Mouse (Mus musculus) MEL (cell line): ENCODE measurements at regions not wholly inside any gene's neighbourhood (a gene's known extent, or its start where the extent isn't known, plus 50 kb on each side); places are given as distances from the start of the nearest gene placed in this dataset.

Experiments
- DNase-seq: peaks from one replicate; pipeline ENCODE4 v3.0.0; 2011; ENCODE audit warnings: low read depth, low spot score
- H3K27ac ChIP-seq: 2 replicates; pipeline ENCODE4 v1.5.1; 2012; ENCODE audit warnings: low read depth, mild to moderate bottlenecking, control low read depth, low read length, moderate library complexity; ENCODE audit not compliant: control insufficient read depth
- H3K27me3 ChIP-seq, 2 experiments: fragments of 150-350 bp in 1 of 2; sonication (generic) in 1 of 2; 2 replicates each; pipeline ENCODE4 v1.6.1; 2012; ENCODE audit warnings: low read length in 2 of 2, mild to moderate bottlenecking in 2 of 2, improper control_type of control experiment in 1 of 2, moderate library complexity in 1 of 2; ENCODE audit not compliant: insufficient read depth in 2 of 2, control insufficient read depth in 1 of 2
- H3K36me3 ChIP-seq, 2 experiments: 2 replicates each; pipeline ENCODE4 v1.6.1; 2012 to 2014; ENCODE audit warnings: low read length in 2 of 2, improper control_type of control experiment in 1 of 2, inconsistent platforms in 1 of 2, mild to moderate bottlenecking in 1 of 2; ENCODE audit not compliant: insufficient read depth in 2 of 2, control insufficient read depth in 1 of 2
- H3K4me1 ChIP-seq, 2 experiments: fragments of 150-350 bp in 1 of 2; sonication (generic) in 1 of 2; 2 replicates each; pipeline ENCODE4 v1.6.1; 2012; ENCODE audit warnings: low read length in 2 of 2, improper control_type of control experiment in 1 of 2, mild to moderate bottlenecking in 1 of 2; ENCODE audit not compliant: insufficient read depth in 2 of 2, control insufficient read depth in 1 of 2
- H3K4me3 ChIP-seq, 2 experiments: fragments of 150-350 bp in 1 of 2; sonication (generic) in 1 of 2; 2 replicates each; pipeline ENCODE4 v1.5.1; 2012; ENCODE audit warnings: low read depth in 2 of 2, low read length in 2 of 2, mild to moderate bottlenecking in 2 of 2, moderate library complexity in 2 of 2, control low read depth in 1 of 2, improper control_type of control experiment in 1 of 2; ENCODE audit not compliant: control insufficient read depth in 1 of 2, insufficient read depth in 1 of 2
- H3K79me2 ChIP-seq: 2 replicates; pipeline ENCODE4 v1.6.1; 2012; ENCODE audit warnings: mild to moderate bottlenecking, low read length, moderate library complexity; ENCODE audit not compliant: control insufficient read depth, poor library complexity, insufficient read depth
- H3K9ac ChIP-seq: 2 replicates; pipeline ENCODE4 v1.6.1; 2012; ENCODE audit warnings: low read depth, mild to moderate bottlenecking, control low read depth, low read length, moderate library complexity; ENCODE audit not compliant: control insufficient read depth, poor library complexity, severe bottlenecking
- H3K9me3 ChIP-seq: fragments of 150-350 bp; sonication (generic); replicated peaks from 2 replicates; pipeline ENCODE4 v1.6.1; 2012; ENCODE audit warnings: mild to moderate bottlenecking, low read length, improper control_type of control experiment, moderate library complexity; ENCODE audit not compliant: insufficient read depth
- CHD2 ChIP-seq: IDR thresholded peaks from 2 replicates; pipeline ENCODE4 v1.6.1; 2011; ENCODE audit warnings: low read length, improper control_type of control experiment
- CTCF ChIP-seq, 3 experiments: IDR thresholded peaks in 2 of 3; conservative IDR thresholded peaks in 1 of 3; 2 replicates each; pipeline ENCODE4 v1.5.1; 2011 to 2012; ENCODE audit warnings: low read length in 3 of 3, low read depth in 2 of 3, mild to moderate bottlenecking in 2 of 3, improper control_type of control experiment in 1 of 3, inconsistent platforms in 1 of 3, mixed read lengths in 1 of 3, moderate library complexity in 1 of 3; ENCODE audit not compliant: control insufficient read depth in 1 of 3, insufficient read depth in 1 of 3, poor library complexity in 1 of 3, severe bottlenecking in 1 of 3
- ELF1 ChIP-seq: IDR thresholded peaks from 2 replicates; pipeline ENCODE4 v1.6.1; 2014; ENCODE audit warnings: low read depth, mild to moderate bottlenecking, inconsistent platforms, low read length, improper control_type of control experiment, moderate library complexity
- ETS1 ChIP-seq: IDR thresholded peaks from 2 replicates; pipeline ENCODE4 v1.6.1; 2012; ENCODE audit warnings: low read depth, mild to moderate bottlenecking, inconsistent platforms, low read length, improper control_type of control experiment, moderate library complexity
- GABPA ChIP-seq: IDR thresholded peaks from 2 replicates; pipeline ENCODE4 v1.6.1; 2012; ENCODE audit warnings: low read depth, mild to moderate bottlenecking, inconsistent platforms, low read length, improper control_type of control experiment, moderate library complexity
- GATA1 ChIP-seq: IDR thresholded peaks from 2 replicates; pipeline ENCODE4 v1.6.1; 2011; ENCODE audit warnings: low read depth, low read length, improper control_type of control experiment
- HCFC1 ChIP-seq: IDR thresholded peaks from 2 replicates; pipeline ENCODE4 v1.6.1; 2012; ENCODE audit warnings: low read depth, mild to moderate bottlenecking, inconsistent platforms, low read length, improper control_type of control experiment, moderate library complexity
- JUND ChIP-seq: IDR thresholded peaks from 2 replicates; pipeline ENCODE4 v1.6.1; 2011; ENCODE audit warnings: low read depth, mild to moderate bottlenecking, improper control_type of control experiment, low read length
- KAT2A ChIP-seq: conservative IDR thresholded peaks from 2 replicates; pipeline ENCODE4 v1.6.1; 2012; ENCODE audit warnings: low read depth, low read length, improper control_type of control experiment, inconsistent platforms
- MAFK ChIP-seq: IDR thresholded peaks from 2 replicates; pipeline ENCODE4 v1.6.1; 2011; ENCODE audit warnings: low read depth, mild to moderate bottlenecking, low read length, improper control_type of control experiment, borderline replicate concordance
- MXI1 ChIP-seq: IDR thresholded peaks from 2 replicates; pipeline ENCODE4 v1.6.1; 2011; ENCODE audit warnings: mild to moderate bottlenecking, low read depth, low read length, improper control_type of control experiment
- MYB ChIP-seq: IDR thresholded peaks from 2 replicates; pipeline ENCODE4 v1.6.1; 2011; ENCODE audit warnings: mild to moderate bottlenecking, low read depth, low read length, improper control_type of control experiment
- NRF1 ChIP-seq: IDR thresholded peaks from 2 replicates; pipeline ENCODE4 v1.6.1; 2014; ENCODE audit warnings: low read depth, mild to moderate bottlenecking, inconsistent platforms, low read length, improper control_type of control experiment, moderate library complexity; ENCODE audit not compliant: poor library complexity, insufficient read depth, severe bottlenecking
- SIN3A ChIP-seq: IDR thresholded peaks from 2 replicates; pipeline ENCODE4 v1.6.1; 2012; ENCODE audit warnings: low read length, improper control_type of control experiment, inconsistent platforms
- SMC3 ChIP-seq: IDR thresholded peaks from 2 replicates; pipeline ENCODE4 v1.6.1; 2011; ENCODE audit warnings: low read depth, low read length, improper control_type of control experiment
- TBP ChIP-seq: IDR thresholded peaks from 2 replicates; pipeline ENCODE4 v1.8.0; 2011; ENCODE audit warnings: low read depth, low read length, improper control_type of control experiment
- UBTF ChIP-seq: IDR thresholded peaks from 2 replicates; pipeline ENCODE4 v1.6.1; 2012; ENCODE audit warnings: low read depth, mild to moderate bottlenecking, inconsistent platforms, low read length, improper control_type of control experiment, moderate library complexity, borderline replicate concordance; ENCODE audit not compliant: insufficient read depth
- USF2 ChIP-seq, 2 experiments: IDR thresholded peaks; 2 replicates each; pipeline ENCODE4 v1.6.1; 2011 to 2012; ENCODE audit warnings: improper control_type of control experiment in 2 of 2, low read length in 2 of 2, borderline replicate concordance in 1 of 2, inconsistent platforms in 1 of 2, low read depth in 1 of 2, mild to moderate bottlenecking in 1 of 2; ENCODE audit not compliant: insufficient read depth in 1 of 2
- ZC3H11A ChIP-seq: IDR thresholded peaks from 2 replicates; pipeline ENCODE4 v1.6.1; 2012; ENCODE audit warnings: low read depth, mild to moderate bottlenecking, inconsistent platforms, low read length, improper control_type of control experiment

DNA sequence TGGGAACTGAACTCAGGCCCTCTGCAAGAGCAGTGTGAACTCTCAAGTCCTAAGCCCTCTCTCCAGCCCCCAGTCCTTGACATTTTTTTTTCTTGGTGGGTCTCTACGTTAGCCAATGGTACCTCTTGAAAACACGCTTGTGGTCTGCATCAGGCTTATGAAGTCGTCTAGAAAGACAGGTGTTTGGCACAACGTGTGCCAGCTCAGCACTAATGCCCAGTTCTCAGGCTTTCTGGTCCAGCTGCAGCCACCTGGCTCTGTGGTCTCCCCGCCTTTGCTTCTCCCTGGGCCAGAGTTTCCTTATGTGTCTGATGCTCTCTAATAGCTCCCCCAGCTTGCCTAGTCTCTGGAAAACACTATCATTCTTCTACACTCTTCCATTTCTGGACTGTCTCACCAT, 117.2 kb upstream of the Hes1 start:
- peaks cover 0 to 1% of the 10 kb centered on the region in 2 experiments for H3K27me3 ChIP-seq
- no peaks in the 10 kb centered on the region for H3K4me1 ChIP-seq
- no peak overlapping the region for H3K4me3 ChIP-seq
- H3K36me3 ChIP-seq, result no peaks in the 10 kb centered on the region
- no peaks in the 10 kb centered on the region for H3K9me3 ChIP-seq
- H3K9ac ChIP-seq, result no peak overlapping the region
- no peak for DNase-seq
- H3K27ac ChIP-seq, result no peak overlapping the region
- TF ChIP-seq TBP (no peak), CHD2 (no peak), ETS1 (no peak), JUND (no peak), NRF1 (no peak), UBTF (no peak)
- H3K79me2 ChIP-seq, result no peaks in the 10 kb centered on the region

DNA sequence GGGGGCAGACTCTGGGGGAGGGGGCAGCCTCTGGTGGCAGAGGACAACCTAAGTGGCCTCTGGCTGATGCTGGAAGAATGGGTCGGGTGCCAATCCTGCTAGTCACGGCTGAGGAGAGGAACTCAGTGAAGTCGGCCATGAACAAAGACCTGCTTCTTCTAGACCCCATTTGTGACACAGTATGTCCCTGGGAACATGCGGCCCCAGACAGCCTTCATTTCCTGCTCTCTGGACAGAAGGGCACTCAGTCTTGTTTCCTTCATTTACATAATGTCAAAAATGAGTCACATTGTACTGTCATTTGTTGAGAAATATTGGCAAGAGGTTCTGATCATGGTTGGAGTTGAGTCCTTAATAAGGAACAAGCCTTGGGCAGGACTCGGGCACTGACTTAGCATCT, 116.5 kb upstream of the Hes1 start:
- H3K9ac ChIP-seq, result no peak overlapping the region
- no peaks in the 10 kb centered on the region for H3K4me1 ChIP-seq
- no peaks in the 10 kb centered on the region for H3K79me2 ChIP-seq
- no peak overlapping the region for H3K27ac ChIP-seq
- H3K27me3 ChIP-seq, result peaks cover 0 to 1% of the 10 kb centered on the region in 2 experiments; a peak in 3 of 4 replicates
- no peak overlapping the region for H3K4me3 ChIP-seq
- TF ChIP-seq SIN3A (no peak), ETS1 (no peak), KAT2A (no peak), MAFK (no peak), HCFC1 (no peak), USF2 (IDR thresholded peaks at IDR 0.05; ENCODE audit: borderline replicate concordance in 1 of 2, insufficient read depth in 1 of 2, low read depth in 1 of 2, low read length in 2 of 2) (no peak), TBP (no peak)
- no peaks in the 10 kb centered on the region for H3K9me3 ChIP-seq
- DNase-seq, result no peak
- H3K36me3 ChIP-seq, result no peaks in the 10 kb centered on the region

DNA sequence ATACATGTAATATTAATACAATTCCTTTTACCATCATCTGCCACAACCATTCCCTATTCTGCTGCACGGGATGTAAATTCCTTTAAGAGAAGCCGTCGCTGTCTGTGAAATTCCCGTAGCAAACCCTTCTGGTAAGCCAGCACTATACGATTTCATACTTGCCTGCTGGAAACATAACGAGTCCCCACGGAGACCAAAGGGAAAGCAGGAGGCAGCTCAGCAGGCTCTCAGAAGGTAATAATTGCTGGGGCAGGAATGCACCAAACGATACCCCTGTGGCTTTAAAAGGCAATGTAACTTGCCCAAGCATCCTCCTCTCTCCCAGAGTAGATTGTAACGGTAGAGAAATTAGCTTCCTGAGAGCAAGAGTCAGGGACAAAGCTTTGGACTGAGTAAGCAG, 114.0 kb upstream of the Hes1 start:
- no peak overlapping the region for H3K4me3 ChIP-seq
- H3K79me2 ChIP-seq, result no peaks in the 10 kb centered on the region
- H3K27me3 ChIP-seq, result peaks cover 0 to 3% of the 10 kb centered on the region in 2 experiments; a peak in 3 of 4 replicates
- no peak overlapping the region for H3K9ac ChIP-seq
- DNase-seq, result no peak
- no peaks in the 10 kb centered on the region for H3K36me3 ChIP-seq
- H3K27ac ChIP-seq, result no peak overlapping the region
- no peaks in the 10 kb centered on the region for H3K9me3 ChIP-seq
- TF ChIP-seq SIN3A (no peak), USF2 (IDR thresholded peaks at IDR 0.05; ENCODE audit: borderline replicate concordance in 1 of 2, insufficient read depth in 1 of 2, low read depth in 1 of 2, low read length in 2 of 2) (no peak), CTCF (IDR thresholded peaks at IDR 0.05 in 2 of 3, conservative IDR thresholded peaks at IDR 0.05 in 1 of 3; ENCODE audit: control insufficient read depth in 1 of 3, insufficient read depth in 1 of 3, low read depth in 2 of 3, low read length in 3 of 3, poor library complexity in 1 of 3, severe bottlenecking in 1 of 3) (no peak), ELF1 (no peak), UBTF (no peak), HCFC1 (no peak), ZC3H11A (no peak), TBP (no peak), MXI1 (no peak), MYB (no peak), GABPA (no peak), SMC3 (no peak), GATA1 (no peak)
- H3K4me1 ChIP-seq, result no peaks in the 10 kb centered on the region
